Mouse (Mus musculus) adrenal gland, postnatal 25 days (tissue): ENCODE results near the gene Aktip. TPM values are rescaled to one million over a fixed set of nuclear protein-coding genes. Genes with fewer than 3 reads are reported as not detected.

Experiments
- total RNA-seq: library from RNA; stranded (reverse); gene quantifications from 2 replicates; pipeline ENCODE4 v1.2.3, GENCODE M21; 2021

Gene Aktip
- total RNA-seq, 1 experiment from 2014 or later, result 39.6 TPM

Other genes starting within 250 kb of the Aktip start
- 47.0 and 55.8 TPM in 2 replicates for gene Rbl2, start 129.9 kb downstream of the Aktip start, total RNA-seq
- 8.4 and 11.0 TPM in 2 replicates for gene Rpgrip1l, start 113.3 kb upstream of the Aktip start, total RNA-seq
- 71.7 and 82.7 TPM in 2 replicates for gene Fto, start 113.5 kb upstream of the Aktip start, total RNA-seq